Mouse (Mus musculus) hindbrain, embryonic 12.5 days (tissue): ENCODE data around the gene C1ra. TPM values are rescaled to one million over a fixed set of nuclear protein-coding genes. Genes with fewer than 3 reads are reported as not detected.
"Not testable (repeated sequence)": the region's sequence is repeated elsewhere in the genome, so short reads cannot be mapped to it uniquely, and the experiment has no call there.

Experiments
- ATAC-seq: fragments of 200-750 bp; cut with Nextera tagmentation; 2 replicates; pipeline ENCODE4 v1.8.0; 2017; ENCODE audit warnings: moderate TSS enrichment; ENCODE audit not compliant: low FRiP score
- H3K27ac ChIP-seq: fragments of 300-500 bp; sonication (generic); 2 replicates; pipeline ENCODE4 v1.5.1; 2016; ENCODE audit warnings: mild to moderate bottlenecking
- H3K27me3 ChIP-seq: fragments of 300-500 bp; sonication (generic); 2 replicates; pipeline ENCODE4 v1.6.1; 2016; ENCODE audit warnings: mild to moderate bottlenecking
- H3K36me3 ChIP-seq: fragments of 300-500 bp; sonication (generic); 2 replicates; pipeline ENCODE4 v1.6.1; 2016; ENCODE audit warnings: mild to moderate bottlenecking
- H3K4me1 ChIP-seq: fragments of 300-500 bp; sonication (generic); 2 replicates; pipeline ENCODE4 v1.6.1; 2016
- H3K4me2 ChIP-seq: fragments of 300-500 bp; sonication (generic); replicated peaks from 2 replicates; pipeline ENCODE4 v1.6.1; 2016; ENCODE audit warnings: mild to moderate bottlenecking
- H3K4me3 ChIP-seq: fragments of 300-500 bp; sonication (generic); 2 replicates; pipeline ENCODE4 v1.5.1; 2016; ENCODE audit warnings: mild to moderate bottlenecking
- H3K9ac ChIP-seq: fragments of 300-500 bp; sonication (generic); 2 replicates; pipeline ENCODE4 v1.6.1; 2016; ENCODE audit warnings: mild to moderate bottlenecking, moderate library complexity
- H3K9me3 ChIP-seq: fragments of 300-500 bp; sonication (generic); replicated peaks from 2 replicates; pipeline ENCODE4 v1.6.1; 2016; ENCODE audit warnings: mild to moderate bottlenecking
- WGBS: fragments of 180-500 bp; shearing (Covaris S2); methylation state at CpG from one replicate; pipeline ENCODE4 v1.1.7; 2016; 5-methylcytosine and 5-hydroxymethylcytosine counted together
- polyA plus RNA-seq: library from polyadenylated mRNA; unstranded; fragments of >200 nt; fragmentation: Nextera tagmentation; extraction: Ambion mirVana; gene quantifications from 2 replicates; pipeline ENCODE4 v1.2.1, GENCODE M21; 2016

Gene C1ra
- polyA plus RNA-seq, 1 experiment from 2014 or later: 0.49 TPM

DNA sequence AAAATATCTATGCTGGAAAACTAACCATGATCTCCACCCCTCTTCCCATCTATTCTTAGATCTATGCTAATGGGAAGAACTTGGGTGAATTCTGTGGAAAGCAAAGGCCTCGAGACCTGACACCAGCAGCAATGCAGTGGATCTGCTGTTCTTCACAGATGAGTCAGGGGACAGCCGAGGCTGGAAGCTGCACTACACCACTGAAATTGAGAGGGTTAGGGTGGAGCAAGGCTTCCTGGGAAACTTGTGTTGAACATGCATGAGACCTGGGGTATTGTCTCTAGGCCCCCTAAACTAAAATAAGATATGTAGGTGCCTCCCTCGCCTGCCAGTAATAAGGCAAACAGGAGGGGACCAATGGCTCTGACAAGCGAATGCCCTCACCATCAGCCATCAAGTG is 49.0 kb downstream of the C1ra start:
- H3K4me3 ChIP-seq, H3K36me3 ChIP-seq, H3K9ac ChIP-seq, H3K4me1 ChIP-seq, H3K27ac ChIP-seq, ATAC-seq, H3K27me3 ChIP-seq, H3K4me2 ChIP-seq, H3K9me3 ChIP-seq: not testable (repeated sequence)
- WGBS: 81% methylated on average over 4 of the region's 4 CpGs

- H3K4me3 ChIP-seq, H3K27me3 ChIP-seq, H3K9me3 ChIP-seq, H3K9ac ChIP-seq, H3K27ac ChIP-seq, H3K36me3 ChIP-seq, H3K4me2 ChIP-seq, ATAC-seq, H3K4me1 ChIP-seq: not testable (repeated sequence)
- WGBS: 92% methylated on average over 2 of the region's 2 CpGs
These were observed 49.4 kb downstream of the C1ra start for GRCm38 (mm10) chr6:124561611-124562010.

DNA sequence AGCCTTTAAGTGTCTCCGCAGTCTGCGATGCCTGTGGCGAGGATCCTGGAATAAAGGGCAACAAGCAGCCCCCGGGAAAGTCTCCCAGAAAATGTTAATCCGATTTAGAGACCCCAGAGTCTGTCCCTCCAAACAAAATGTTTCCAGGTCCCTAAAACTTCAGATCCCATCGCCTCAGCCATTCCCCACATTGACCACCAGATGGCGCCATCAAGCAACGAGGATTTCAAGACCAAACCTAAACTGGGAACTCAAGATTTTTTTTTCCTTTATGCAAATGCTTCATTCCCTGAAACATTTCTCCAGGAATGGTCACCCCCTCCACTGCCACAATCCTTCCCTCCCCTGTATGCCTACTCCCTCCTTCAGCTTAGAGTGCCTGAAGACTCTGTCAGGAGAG is 57.8 kb downstream of the C1ra start, which contains the start of gene C1rb:
Gene C1rb (plus strand): TSS at position 269 of the 400 bp plus-strand sequence.
- Histone ChIP-seq H3K4me2 (no peak within 1 kb of the TSS), H3K27me3 (no peaks in the 10 kb centered on the region), H3K9me3 (no peaks in the 10 kb centered on the region), H3K27ac (no peak within 1 kb of the TSS), H3K4me1 (no peaks in the 10 kb centered on the region), H3K4me3 (no peak within 1 kb of the TSS), H3K9ac (no peak within 1 kb of the TSS), H3K36me3 (no peaks in the 10 kb centered on the region)
- 2% methylated on average over 8 of the region's 8 CpGs for WGBS
- ATAC-seq: no peak

Other genes with a start within 250 kb of the C1ra start
- 0.04 and 0.07 TPM in 2 replicates for gene Cd163, start 207.7 kb upstream of the C1ra start, polyA plus RNA-seq
- 68.0 and 68.3 TPM in 2 replicates for gene Pex5, start 97.3 kb upstream of the C1ra start, polyA plus RNA-seq
- 36.9 and 40.5 TPM in 2 replicates for gene Clstn3, start 47.6 kb upstream of the C1ra start, polyA plus RNA-seq
- 0.20 and 0.25 TPM in 2 replicates for gene C1rl, start 19.3 kb upstream of the C1ra start, polyA plus RNA-seq
- gene C1s1, start 30.0 kb downstream of the C1ra start, polyA plus RNA-seq: 0.65 and 1.0 TPM in 2 replicates
- gene C1rb, start 57.9 kb downstream of the C1ra start, polyA plus RNA-seq: not detected in 2 replicates
- gene C1s2, start 123.7 kb downstream of the C1ra start, polyA plus RNA-seq: not detected in 2 replicates
- 45.3 and 48.6 TPM in 2 replicates for gene Lpcat3, start 150.6 kb downstream of the C1ra start, polyA plus RNA-seq
- gene Emg1, start 199.8 kb downstream of the C1ra start, polyA plus RNA-seq: 131 and 138 TPM in 2 replicates
- gene Phb2, start 199.9 kb downstream of the C1ra start, polyA plus RNA-seq: 291 and 292 TPM in 2 replicates
- 5.6 TPM in 2 replicates for gene Ptpn6, start 226.3 kb downstream of the C1ra start, polyA plus RNA-seq
- gene Grcc10, start 229.0 kb downstream of the C1ra start, polyA plus RNA-seq: 519 and 565 TPM in 2 replicates
- not detected in 2 replicates for gene Gm45234, start 243.6 kb downstream of the C1ra start, polyA plus RNA-seq
- 20.3 and 20.6 TPM in 2 replicates for gene Atn1, start 244.1 kb downstream of the C1ra start, polyA plus RNA-seq